Mouse (Mus musculus) heart, postnatal 0 days (tissue): ENCODE measurements around the gene Scaf1. TPM values are rescaled to one million over a fixed set of nuclear protein-coding genes. Genes with fewer than 3 reads are reported as not detected.

Experiments used
- ATAC-seq: fragments of 200-750 bp; cut with Nextera tagmentation; 2 replicates; pipeline ENCODE4 v1.8.0; 2017; ENCODE audit warnings: low read depth, moderate number of reproducible peaks, moderate library complexity; ENCODE audit not compliant: insufficient read depth
- DNase-seq: peaks from one replicate; pipeline ENCODE4 v3.0.0-alpha.2; 2016; ENCODE audit warnings: low spot score
- H3K27ac ChIP-seq: fragments of 300-500 bp; sonication (generic); 2 replicates; pipeline ENCODE4 v1.5.1; 2014; ENCODE audit warnings: low read depth, mild to moderate bottlenecking
- H3K27me3 ChIP-seq: fragments of 300-500 bp; sonication (generic); 2 replicates; pipeline ENCODE4 v1.6.1; 2014; ENCODE audit warnings: low read length, mixed read lengths; ENCODE audit not compliant: control insufficient read depth, insufficient read depth
- H3K36me3 ChIP-seq: fragments of 300-500 bp; sonication (generic); replicated peaks from 2 replicates; pipeline ENCODE4 v1.6.1; 2014; ENCODE audit warnings: low read length, mixed read lengths; ENCODE audit not compliant: control insufficient read depth, insufficient read depth
- H3K4me1 ChIP-seq: fragments of 300-500 bp; sonication (generic); 2 replicates; pipeline ENCODE4 v1.6.1; 2014; ENCODE audit warnings: antibody characterized with exemption; ENCODE audit not compliant: control insufficient read depth, insufficient read depth
- H3K4me2 ChIP-seq: fragments of 300-500 bp; sonication (generic); 2 replicates; pipeline ENCODE4 v1.6.1; 2014; ENCODE audit warnings: low read depth, mild to moderate bottlenecking, low read length, moderate library complexity
- H3K4me3 ChIP-seq: fragments of 300-500 bp; sonication (generic); 2 replicates; pipeline ENCODE4 v1.5.1; 2014; ENCODE audit warnings: low read depth, low read length
- H3K9ac ChIP-seq: fragments of 300-500 bp; sonication (generic); replicated peaks from 2 replicates; pipeline ENCODE4 v1.6.1; 2014; ENCODE audit warnings: low read depth, low read length, mixed read lengths
- H3K9me3 ChIP-seq: fragments of 300-500 bp; sonication (generic); replicated peaks from 2 replicates; pipeline ENCODE4 v1.6.1; 2016; ENCODE audit warnings: low read length; ENCODE audit not compliant: control insufficient read depth
- CTCF ChIP-seq: IDR thresholded peaks from 2 replicates; pipeline ENCODE4 v1.5.1; 2016; ENCODE audit warnings: antibody characterized with exemption, control low read depth, low read depth
- EP300 ChIP-seq: IDR thresholded peaks from 2 replicates; pipeline ENCODE4 v1.6.1; 2016; ENCODE audit warnings: antibody characterized with exemption, low read depth
- WGBS: fragments of 180-500 bp; shearing (Covaris S2); extraction: QIAGEN DNeasy Blood & Tissue Kit; methylation state at CpG from one replicate; pipeline ENCODE4 v1.1.7; 2014; 5-methylcytosine and 5-hydroxymethylcytosine counted together
- polyA plus RNA-seq: library from polyadenylated mRNA; unstranded; fragments of >200 nt; fragmentation: Nextera tagmentation; extraction: Ambion mirVana; gene quantifications from 2 replicates; pipeline ENCODE4 v1.2.1, GENCODE M21; 2015
- total RNA-seq: library from RNA; depleted of rRNA; stranded (reverse); fragments of >200 nt; gene quantifications from 2 replicates; pipeline ENCODE4 v1.2.3, GENCODE M21; 2014; ENCODE audit warnings: low replicate concordance

The Scaf1 gene
- total and polyA plus RNA-seq, 2 experiments from 2014 or later: 17.9 to 37.8 TPM

GRCm38 (mm10) chr7:45004546-45004945 is 11.6 kb downstream of the Scaf1 start:
- ATAC-seq (peak; percentile 53), DNase-seq (peak; percentile 26)
- WGBS: 50% methylated on average over 3 of the region's 3 CpGs

GRCm38 (mm10) chr7:45002440-45002839 is 13.7 kb downstream of the Scaf1 start:
- 72% methylated on average over 7 of the region's 7 CpGs for WGBS
- TF ChIP-seq CTCF (no peak), EP300 (no peak)

More at GRCm38 (mm10) chr7:45004546-45004945, 11.6 kb downstream of the Scaf1 start:
- Histone ChIP-seq H3K27ac (peak overlapping the region; percentile 49), H3K9me3 (no peaks in the 10 kb centered on the region), H3K36me3 (peaks cover 89% of the 10 kb centered on the region), H3K4me2 (no peak overlapping the region), H3K27me3 (no peaks in the 10 kb centered on the region), H3K4me3 (no peak overlapping the region), H3K4me1 (peaks cover 5% of the 10 kb centered on the region; the same call in 1 of the 2 replicates), H3K9ac (no peak overlapping the region)
- TF ChIP-seq EP300 (no peak), CTCF (no peak)

GRCm38 (mm10) chr7:45000539-45001114 is 15.5 kb downstream of the Scaf1 start:
- no peaks in the 10 kb centered on the region for H3K27me3 ChIP-seq
- DNase-seq (no peak), ATAC-seq (no peak)
- no peak overlapping the region for H3K4me3 ChIP-seq
- no peaks in the 10 kb centered on the region for H3K9me3 ChIP-seq
- no peak overlapping the region for H3K4me2 ChIP-seq
- peaks cover 17% of the 10 kb centered on the region for H3K4me1 ChIP-seq
- TF ChIP-seq CTCF (no peak), EP300 (no peak)
- peaks cover 50% of the 10 kb centered on the region for H3K36me3 ChIP-seq
- 0 out of 2 replicates have a peak overlapping the region, but pooled peaks have one; percentile 18 for H3K27ac ChIP-seq
- 73% methylated on average over 21 of the region's 21 CpGs for WGBS
- H3K9ac ChIP-seq: no peak overlapping the region

More at GRCm38 (mm10) chr7:45002440-45002839, 13.7 kb downstream of the Scaf1 start:
- H3K9ac ChIP-seq: no peak overlapping the region
- H3K27ac ChIP-seq: no peak overlapping the region
- peaks cover 11% of the 10 kb centered on the region; the same call in 1 of the 2 replicates for H3K4me1 ChIP-seq
- H3K4me3 ChIP-seq: no peak overlapping the region
- no peak overlapping the region for H3K4me2 ChIP-seq
- H3K27me3 ChIP-seq: no peaks in the 10 kb centered on the region
- peaks cover 68% of the 10 kb centered on the region for H3K36me3 ChIP-seq
- no peaks in the 10 kb centered on the region for H3K9me3 ChIP-seq
- DNase-seq: no peak
- ATAC-seq: no peak

- peak overlapping the region; percentile 18; the same call in 1 of the 2 replicates for H3K27ac ChIP-seq
- H3K9ac ChIP-seq: no peak overlapping the region; the same call in 1 of the 2 replicates
- no peaks in the 10 kb centered on the region for H3K27me3 ChIP-seq
- TF ChIP-seq EP300 (0 out of 2 replicates have a peak, but pooled peaks have one; percentile 22), CTCF (no peak)
- H3K36me3 ChIP-seq: peaks cover 50% of the 10 kb centered on the region
- WGBS: 24% methylated on average over 11 of the region's 11 CpGs
- H3K4me3 ChIP-seq: 0 out of 2 replicates have a peak overlapping the region, but pooled peaks have one; percentile 1
- peak overlapping the region; percentile 73; the same call in 1 of the 2 replicates for H3K4me2 ChIP-seq
- DNase-seq (peak; percentile 31), ATAC-seq (no peak)
- H3K9me3 ChIP-seq: no peaks in the 10 kb centered on the region
- peaks cover 17% of the 10 kb centered on the region for H3K4me1 ChIP-seq
These were observed 16.4 kb downstream of the Scaf1 start for GRCm38 (mm10) chr7:44999753-45000152.

- Histone ChIP-seq H3K4me1 (peaks cover 17% of the 10 kb centered on the region), H3K36me3 (peaks cover 49% of the 10 kb centered on the region), H3K4me2 (peak within 1 kb of the TSS; percentile 73), H3K27me3 (no peaks in the 10 kb centered on the region), H3K4me3 (peak within 1 kb of the TSS; percentile 75), H3K9me3 (no peaks in the 10 kb centered on the region), H3K27ac (peak within 1 kb of the TSS; percentile 83), H3K9ac (peak within 1 kb of the TSS; percentile 78)
- no peak for TF ChIP-seq EP300
- ATAC-seq (no peak; the same call in 1 of the 2 replicates), DNase-seq (no peak)
- 2% methylated on average over 18 of the region's 18 CpGs for WGBS
These were observed 17.6 kb downstream of the Scaf1 start, which contains the start of gene Bcl2l12 for GRCm38 (mm10) chr7:44998501-44998955. Gene Bcl2l12 (minus strand): TSS chr7:44998712.
